ENCODE assay signal across 16 mouse cellular contexts in genomic region chr13:73472481-73472880, GRCm38 (mm10). TPM values are rescaled to one million over a fixed set of nuclear protein-coding genes. Genes with fewer than 3 reads are reported as not detected.
DNase-seq lines count a peak whose midpoint lies in the region; ATAC-seq and TF ChIP-seq lines count a peak whose summit lies in the region.
"Had no signal": no experiment of that assay in that cellular context is flagged by ENCODE, and none has a peak within 500 bp of the region (broad histone marks: within the 10 kb centered on the region; RNA-seq: fewer than 3 reads in every experiment).

No protein-coding gene starts in this region.

- no peaks in the 10 kb centered on the region for H3K36me3 ChIP-seq in heart, adult 2 months (ENCODE audit: control insufficient read depth, insufficient read depth, low read length)
- no peaks in the 10 kb centered on the region for H3K36me3 ChIP-seq in stomach, postnatal 0 days (ENCODE audit: control insufficient read depth, insufficient read depth, low read length)
- no peaks in the 10 kb centered on the region for H3K36me3 ChIP-seq in midbrain, embryonic 14.5 days (ENCODE audit: control insufficient read depth, insufficient read depth, low read length)
- H3K36me3 ChIP-seq: embryonic facial prominence, embryonic 15.5 days; lung, embryonic 15.5 days; neural tube, embryonic 15.5 days had no signal

- intact Hi-C loops in heart, adult 2 months (cut with DNase I): no loop called here

- no peak overlapping the region for H3K9ac ChIP-seq in heart, adult 2 months (ENCODE audit: low read depth, low read length)
- H3K9ac ChIP-seq in stomach, postnatal 0 days (ENCODE audit: low read length): no peak overlapping the region
- no peak overlapping the region for H3K9ac ChIP-seq in midbrain, embryonic 14.5 days (replicated peaks; ENCODE audit: low read length)
- H3K9ac ChIP-seq: embryonic facial prominence, embryonic 15.5 days; lung, embryonic 15.5 days; neural tube, embryonic 15.5 days had no signal

- H3K4me3 ChIP-seq in heart, adult 2 months: no peak overlapping the region
- H3K4me3 ChIP-seq in stomach, postnatal 0 days (ENCODE audit: low read depth, low read length): no peak overlapping the region
- no peak overlapping the region for H3K4me3 ChIP-seq in midbrain, embryonic 14.5 days (replicated peaks; ENCODE audit: low read depth, low read length)
- H3K4me3 ChIP-seq: embryonic facial prominence, embryonic 15.5 days; lung, embryonic 15.5 days; neural tube, embryonic 15.5 days had no signal

- H3K4me2 ChIP-seq in stomach, postnatal 0 days (replicated peaks; ENCODE audit: low read depth): no peak overlapping the region
- H3K4me2 ChIP-seq in midbrain, embryonic 14.5 days (ENCODE audit: low read length): no peak overlapping the region
- H3K4me2 ChIP-seq: embryonic facial prominence, embryonic 15.5 days; lung, embryonic 15.5 days; neural tube, embryonic 15.5 days had no signal

- no peaks in the 10 kb centered on the region for H3K9me3 ChIP-seq in stomach, postnatal 0 days (ENCODE audit: control insufficient read depth, low read length)
- H3K9me3 ChIP-seq in midbrain, embryonic 14.5 days (ENCODE audit: control insufficient read depth, low read length): no peaks in the 10 kb centered on the region
- H3K9me3 ChIP-seq: embryonic facial prominence, embryonic 15.5 days; lung, embryonic 15.5 days; neural tube, embryonic 15.5 days had no signal

- TF ChIP-seq CTCF in heart, adult 2 months (IDR thresholded peaks at IDR 0.05): peak; percentile 23; the same call in 1 of the 2 replicates
- TF ChIP-seq CTCF in stomach, postnatal 0 days (IDR thresholded peaks at IDR 0.05; ENCODE audit: low read depth): peak; percentile 45

- no peak for DNase-seq in heart, adult 2 months
- no peak for DNase-seq in heart, adult 9 months (ENCODE audit: low spot score in 2 of 2)
- peak; percentile 41 to 54 for DNase-seq in spleen, postnatal 10 days (ENCODE audit: low spot score in 2 of 2)
- no peak for DNase-seq in spleen, adult 12 weeks (ENCODE audit: low spot score)
- no peak for DNase-seq in stomach, postnatal 0 days (ENCODE audit: low spot score)
- DNase-seq in midbrain, embryonic 14.5 days: no peak
- DNase-seq in thymus, postnatal 25 days: no peak
- DNase-seq: cerebellum, postnatal 36 days; heart, postnatal 14 days; right cerebral cortex, postnatal 14 days; thymus, postnatal 36 days had no signal

- H3K79me2 ChIP-seq in heart, adult 2 months (replicated peaks; ENCODE audit: control insufficient read depth, insufficient read depth, low read length): no peaks in the 10 kb centered on the region

- 78% methylated on average over 3 of the region's 3 CpGs for WGBS in heart, adult 2 months
- 69% methylated on average over 3 of the region's 3 CpGs for WGBS in stomach, postnatal 0 days
- 87% methylated on average over 3 of the region's 3 CpGs for WGBS in midbrain, embryonic 14.5 days

- H3K4me1 ChIP-seq in heart, adult 2 months (ENCODE audit: control insufficient read depth, insufficient read depth, low read length): peaks cover 9% of the 10 kb centered on the region
- peaks cover 6% of the 10 kb centered on the region; the same call in 1 of the 2 replicates for H3K4me1 ChIP-seq in stomach, postnatal 0 days (replicated peaks; ENCODE audit: control insufficient read depth, insufficient read depth)
- peaks cover 21% of the 10 kb centered on the region for H3K4me1 ChIP-seq in midbrain, embryonic 14.5 days (ENCODE audit: control insufficient read depth, insufficient read depth, low read length)

- ATAC-seq in inflammation-experienced regulatory T-cells, adult 6 months: peak; percentile 6
- ATAC-seq in stomach, postnatal 0 days (ENCODE audit: low FRiP score, low TSS enrichment): no peak
- ATAC-seq in midbrain, embryonic 14.5 days (ENCODE audit: low FRiP score, low TSS enrichment): no peak
- ATAC-seq: Patski had no signal

- no peak overlapping the region for H3K27ac ChIP-seq in heart, adult 2 months
- H3K27ac ChIP-seq in stomach, postnatal 0 days (replicated peaks): no peak overlapping the region
- no peak overlapping the region for H3K27ac ChIP-seq in midbrain, embryonic 14.5 days (replicated peaks; ENCODE audit: low read depth, low read length)
- H3K27ac ChIP-seq: embryonic facial prominence, embryonic 15.5 days; lung, embryonic 15.5 days; neural tube, embryonic 15.5 days had no signal

- H3K27me3 ChIP-seq in heart, adult 2 months (ENCODE audit: control insufficient read depth, insufficient read depth, low read length): no peaks in the 10 kb centered on the region
- H3K27me3 ChIP-seq in stomach, postnatal 0 days (ENCODE audit: control insufficient read depth, insufficient read depth, low read length): no peaks in the 10 kb centered on the region
- no peaks in the 10 kb centered on the region for H3K27me3 ChIP-seq in midbrain, embryonic 14.5 days (ENCODE audit: control insufficient read depth, insufficient read depth, low read length)
- H3K27me3 ChIP-seq: embryonic facial prominence, embryonic 15.5 days; lung, embryonic 15.5 days; neural tube, embryonic 15.5 days; Patski had no signal

- TF ChIP-seq EP300 in heart, adult 2 months (IDR thresholded peaks at IDR 0.05; ENCODE audit: insufficient read depth, low read depth, low read length): no peak
- TF ChIP-seq EP300 in stomach, postnatal 0 days (optimal IDR thresholded peaks at IDR 0.05): no peak

- TF ChIP-seq POLR2A in heart, adult 2 months (IDR thresholded peaks at IDR 0.05; ENCODE audit: insufficient read depth, low read depth, low read length): no peak

RNA-seq across cellular contexts. Expression of gene Lpcat1, which starts 5.5 kb away (rescaled TPM):
- 10 to 100 TPM in 1 of 2 experiments, 1 to 10 TPM in 1; 7.5 to 13.1 TPM for total RNA-seq in heart, adult 2 months (2021)
- polyA plus RNA-seq in heart, adult 2 months (2012; rRNA removed): 11.1 and 17.1 TPM in 2 replicates
- polyA plus RNA-seq in inflammation-experienced regulatory T-cells, adult 6 months (2017; shearing (Covaris generic)): 10 to 100 TPM; 26.5 to 39.7 (median 36.1) TPM
- polyA plus RNA-seq in stomach, postnatal 0 days (2015; fragmentation: Nextera tagmentation; extraction: Ambion mirVana): 8.5 and 8.6 TPM in 2 replicates
- polyA plus RNA-seq in midbrain, embryonic 14.5 days (2014; fragmentation: Nextera tagmentation; extraction: Ambion mirVana): 74.4 and 76.9 TPM in 2 replicates

Comparison
In these comparisons a context has a peak if more than half of its experiments do, and no peak if none do; other contexts are left out.
1. DNase-seq: peak in spleen, postnatal 10 days (2 of 2); none in heart, adult 2 months (0 of 2), heart, adult 9 months (0 of 2), spleen, adult 12 weeks (single experiment), stomach, postnatal 0 days (single experiment), midbrain, embryonic 14.5 days (single experiment) and thymus, postnatal 25 days (single experiment).